Mouse (Mus musculus) right cerebral cortex, postnatal 36 days (tissue): ENCODE measurements around the gene Git1.
"Not testable (repeated sequence)": the region's sequence is repeated elsewhere in the genome, so short reads cannot be mapped to it uniquely, and the experiment has no call there.

Experiments
- DNase-seq, 2 experiments: peaks; one replicate each; pipeline ENCODE4 v3.0.0; 2022; ENCODE audit warnings: low spot score in 2 of 2, mixed read lengths in 1 of 2

Gene Git1

DNA sequence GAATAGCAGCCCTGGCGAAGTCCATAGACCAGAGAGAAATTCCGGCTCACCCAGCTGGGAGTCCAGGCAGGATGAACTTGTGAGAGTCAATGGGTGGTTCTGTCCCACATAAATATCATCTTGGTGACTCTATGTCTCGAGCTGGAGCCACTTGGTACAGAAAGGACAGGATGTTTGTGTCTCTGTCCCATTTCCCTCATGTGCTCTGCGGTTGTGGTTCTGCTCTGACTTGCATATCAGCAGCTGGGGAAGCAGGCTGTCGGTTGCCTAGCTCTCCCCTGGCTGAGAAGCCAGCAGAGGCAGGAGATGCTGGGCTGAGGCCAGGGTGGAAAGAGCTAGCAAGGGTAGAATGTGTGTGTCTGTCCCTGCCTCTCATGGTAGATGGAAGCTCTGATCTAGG lies 25.7 kb downstream of the Git1 start, which contains the start of gene Gm10392:
Gene Gm10392, minus strand, starts transcription at position 156 of the 400 bp plus-strand sequence.
- no peak for DNase-seq

DNA sequence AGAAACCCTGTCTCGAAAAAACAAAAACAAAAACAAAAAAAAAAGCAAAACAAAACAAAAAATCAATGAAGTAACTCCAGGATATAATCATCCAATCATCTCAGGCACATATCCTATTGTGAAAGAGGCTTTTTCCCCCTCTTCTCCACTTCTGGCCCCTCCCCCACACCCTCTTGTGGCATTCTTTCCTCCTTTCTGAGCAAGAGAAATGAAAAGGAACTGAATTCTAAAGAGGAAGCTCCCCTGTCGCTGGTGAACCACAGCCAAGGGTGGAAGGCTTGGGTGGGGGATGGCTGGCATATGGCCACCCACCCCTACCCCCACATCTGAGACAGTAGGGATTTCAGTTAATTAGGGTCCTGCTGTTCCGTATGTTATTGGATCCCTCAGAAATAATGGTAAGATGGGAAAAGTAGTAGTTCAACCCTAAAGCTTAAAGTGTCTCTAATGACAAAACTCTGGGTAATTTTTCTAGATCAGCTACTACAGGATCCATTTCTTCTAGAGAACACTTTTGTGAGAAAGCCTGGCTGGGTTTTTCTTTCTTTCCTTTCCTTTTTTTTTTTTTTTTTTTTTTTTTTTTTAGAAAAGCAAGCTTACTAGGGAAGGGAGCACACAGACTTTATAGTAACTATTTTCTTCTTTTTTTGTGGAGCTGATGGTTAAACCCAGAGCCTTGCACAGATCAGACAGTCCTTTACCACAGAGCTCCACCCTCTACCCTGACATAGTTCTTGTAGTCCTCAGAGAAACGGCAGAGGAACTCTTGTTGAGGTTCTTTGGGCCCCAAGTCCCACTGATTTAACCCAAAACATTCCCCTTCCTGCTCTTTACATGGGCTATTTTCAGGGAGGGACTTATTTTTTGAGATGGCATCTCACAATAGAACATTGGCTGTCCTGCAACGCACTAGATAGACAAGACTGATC lies 27.5 kb downstream of the Git1 start:
- DNase-seq = no peak

DNA sequence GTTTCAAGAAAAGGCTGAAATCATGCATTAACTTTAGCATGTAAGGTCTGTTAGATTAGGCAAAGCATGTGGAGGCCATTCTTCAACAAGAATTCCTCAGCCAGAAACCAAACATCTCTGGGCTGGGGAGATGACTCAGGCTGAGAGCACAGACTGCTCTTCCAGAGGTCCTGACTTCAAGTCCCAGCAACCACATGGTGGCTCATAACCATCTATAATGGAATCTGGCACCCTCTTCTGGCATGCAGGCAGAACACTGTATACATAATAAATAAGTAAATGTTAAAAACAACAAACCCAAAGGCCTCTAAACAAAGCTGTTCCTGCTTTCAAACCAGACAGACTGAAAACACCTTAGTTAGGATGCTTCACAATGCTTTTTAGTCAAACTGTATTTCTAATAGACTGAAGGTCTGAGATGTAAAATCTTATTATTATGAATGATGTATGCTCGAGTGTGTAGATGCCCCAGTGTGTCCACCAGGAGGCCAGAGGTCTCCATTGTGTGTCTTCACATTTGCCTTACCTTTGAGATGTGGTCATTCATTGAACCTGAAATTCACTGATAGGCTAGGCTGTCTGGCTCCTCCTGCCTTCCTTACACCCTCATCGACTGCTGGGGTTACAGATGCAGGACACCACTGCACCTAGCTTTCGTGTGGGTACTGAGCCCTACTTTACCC lies 32.6 kb downstream of the Git1 start:
- DNase-seq = no peak

DNA sequence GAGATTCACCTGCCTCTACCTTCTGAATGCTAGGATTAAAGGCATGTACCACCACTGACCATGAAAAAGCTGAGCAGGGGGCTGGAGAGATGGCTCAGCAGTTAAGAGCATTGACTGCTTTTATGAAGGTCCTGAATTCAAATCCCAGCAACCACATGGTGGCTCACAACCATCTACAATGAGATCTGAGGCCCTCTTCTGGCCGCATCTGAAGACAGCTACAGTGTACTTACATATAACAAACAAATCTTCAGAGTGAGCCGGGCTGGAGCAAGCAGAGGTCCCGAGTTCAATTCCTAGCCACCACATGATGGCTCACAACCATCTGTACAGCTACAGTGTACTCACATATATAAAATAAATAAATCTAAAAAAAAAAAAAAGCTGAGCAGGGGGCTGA lies 35.1 kb downstream of the Git1 start:
- not testable (repeated sequence) for DNase-seq

DNA sequence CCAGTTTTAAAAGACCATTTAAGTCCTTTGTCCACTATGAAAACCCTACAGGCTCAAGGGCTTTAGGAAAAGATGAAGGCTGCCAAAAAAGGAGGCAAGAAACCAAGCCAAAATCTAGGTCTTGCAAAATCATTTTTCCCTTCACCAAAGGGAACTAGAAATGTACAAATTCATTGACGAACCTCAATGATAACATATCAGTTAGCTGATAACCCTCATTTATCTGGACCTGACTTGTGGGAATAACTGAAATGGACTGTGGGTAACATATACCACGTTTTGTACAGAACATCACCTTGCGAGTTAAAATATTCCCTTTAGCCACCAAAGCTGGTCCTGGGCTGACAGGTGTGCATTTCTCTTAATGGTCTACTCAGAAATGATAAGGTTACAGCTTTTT lies 36.3 kb downstream of the Git1 start:
- no peak for DNase-seq

DNA sequence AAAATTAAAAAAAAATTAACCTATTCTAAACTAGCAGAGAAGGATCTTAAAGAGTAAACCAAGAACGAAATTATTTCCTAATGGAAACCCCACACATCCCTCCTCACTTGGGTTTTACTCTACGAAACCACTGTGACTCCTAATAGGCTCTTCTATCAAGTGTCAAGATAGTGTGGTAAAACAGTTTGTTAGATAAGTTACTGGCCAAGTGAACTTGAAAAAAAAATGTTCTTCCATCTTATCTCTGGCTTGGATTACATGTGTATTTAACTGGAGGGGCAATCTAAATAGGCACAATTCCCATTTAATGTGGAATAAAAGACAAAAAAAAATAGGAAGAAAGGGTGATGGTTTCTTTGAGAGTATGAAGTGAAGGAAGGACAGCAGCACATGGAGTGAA lies 37.5 kb downstream of the Git1 start:
- DNase-seq = no peak

DNA sequence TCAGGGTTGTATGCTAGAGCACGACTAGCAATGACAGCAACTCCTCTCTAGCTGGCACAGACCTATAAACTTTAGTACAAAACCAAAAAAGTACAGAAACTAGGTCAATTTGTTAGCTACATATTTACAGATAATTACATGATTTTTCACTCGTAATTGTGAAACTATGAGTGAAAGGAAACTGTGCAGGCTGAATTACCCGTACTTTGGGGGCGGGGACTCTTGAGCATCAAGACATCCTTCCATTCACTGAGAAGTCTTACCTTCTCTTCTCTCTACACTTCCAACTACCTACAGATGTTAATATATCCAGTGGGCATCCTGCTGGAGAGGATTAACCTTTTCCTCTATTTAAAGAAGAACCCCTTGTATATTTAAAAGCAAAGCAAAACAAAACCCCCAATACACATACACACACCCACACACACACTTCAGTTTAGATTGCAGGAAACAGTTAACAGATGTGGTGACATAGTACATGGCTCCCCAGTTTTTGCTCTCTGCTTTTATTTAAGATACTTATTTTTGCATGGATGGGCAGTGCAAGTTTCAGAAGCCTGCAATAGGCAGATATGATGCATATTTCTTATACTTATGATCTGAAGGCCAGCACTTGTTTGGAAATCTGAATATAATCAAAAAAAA lies 39.0 kb downstream of the Git1 start:
- DNase-seq = no peak

DNA sequence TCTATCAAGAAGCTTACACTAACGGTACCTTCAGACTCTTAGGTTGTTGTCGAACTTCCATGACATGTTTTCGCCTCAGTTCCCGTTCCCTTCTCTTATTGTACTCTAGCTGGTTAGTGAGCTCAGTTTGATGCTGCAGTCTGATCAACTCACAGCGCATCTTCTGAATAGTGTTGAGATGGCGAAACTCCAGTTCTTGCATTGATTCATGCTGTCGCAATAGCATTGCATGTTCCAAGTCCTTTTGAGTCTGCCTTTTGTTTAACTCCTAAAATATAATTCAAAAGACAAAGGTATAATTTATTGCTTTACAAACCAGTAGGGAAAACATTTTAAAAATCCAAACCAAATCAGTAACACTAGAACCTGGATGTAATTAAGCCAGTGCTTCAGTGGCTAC lies 51.9 kb downstream of the Git1 start:
- DNase-seq = no peak
